Mouse (Mus musculus) hindbrain, embryonic 11.5 days (tissue): ENCODE measurements around the gene BC048403. TPM values are rescaled to one million over a fixed set of nuclear protein-coding genes. Genes with fewer than 3 reads are reported as not detected.

Source experiments
- ATAC-seq: fragments of 200-750 bp; cut with Nextera tagmentation; 2 replicates; pipeline ENCODE4 v1.8.0; 2017; ENCODE audit warnings: mild to moderate bottlenecking, moderate TSS enrichment, moderate library complexity; ENCODE audit not compliant: low FRiP score
- DNase-seq: peaks from one replicate; pipeline ENCODE4 v3.0.0-alpha.2; 2015; ENCODE audit warnings: low spot score
- H3K27ac ChIP-seq: fragments of 300-500 bp; sonication (generic); 2 replicates; pipeline ENCODE4 v1.5.1; 2014; ENCODE audit warnings: mild to moderate bottlenecking, low read depth, low read length
- H3K27me3 ChIP-seq: fragments of 300-500 bp; sonication (generic); 2 replicates; pipeline ENCODE4 v1.6.1; 2014; ENCODE audit warnings: mild to moderate bottlenecking, low read length, moderate library complexity, mixed read lengths; ENCODE audit not compliant: control insufficient read depth, insufficient read depth
- H3K36me3 ChIP-seq: fragments of 300-500 bp; sonication (generic); 2 replicates; pipeline ENCODE4 v1.6.1; 2014; ENCODE audit warnings: mild to moderate bottlenecking, low read length, moderate library complexity, mixed read lengths; ENCODE audit not compliant: control insufficient read depth, insufficient read depth
- H3K4me1 ChIP-seq: fragments of 300-500 bp; sonication (generic); replicated peaks from 2 replicates; pipeline ENCODE4 v1.6.1; 2014; ENCODE audit warnings: low read length, mixed read lengths; ENCODE audit not compliant: control insufficient read depth, insufficient read depth
- H3K4me2 ChIP-seq: fragments of 300-500 bp; sonication (generic); replicated peaks from 2 replicates; pipeline ENCODE4 v1.6.1; 2014; ENCODE audit warnings: mild to moderate bottlenecking, low read depth, low read length
- H3K4me3 ChIP-seq: fragments of 300-500 bp; sonication (generic); 2 replicates; pipeline ENCODE4 v1.5.1; 2014; ENCODE audit warnings: low read depth, low read length
- H3K9ac ChIP-seq: fragments of 300-500 bp; sonication (generic); 2 replicates; pipeline ENCODE4 v1.6.1; 2014; ENCODE audit warnings: low read depth, low read length
- H3K9me3 ChIP-seq: fragments of 300-500 bp; sonication (generic); 2 replicates; pipeline ENCODE4 v1.6.1; 2016; ENCODE audit warnings: low read length; ENCODE audit not compliant: control insufficient read depth
- WGBS: fragments of 180-500 bp; shearing (Covaris S2); extraction: QIAGEN DNeasy Blood & Tissue Kit; methylation state at CpG from one replicate; pipeline ENCODE4 v1.1.7; 2014; 5-methylcytosine and 5-hydroxymethylcytosine counted together
- polyA plus RNA-seq: library from polyadenylated mRNA; unstranded; fragments of >200 nt; fragmentation: Nextera tagmentation; extraction: Ambion mirVana; gene quantifications from 2 replicates; pipeline ENCODE4 v1.2.1, GENCODE M21; 2014

The BC048403 gene
- 2.9 and 3.6 TPM in 2 replicates for polyA plus RNA-seq

GRCm38 (mm10) chr10:121739548-121740505 lies at the start of gene BC048403:
BC048403 (plus strand) TSS chr10:121739937.
- Histone ChIP-seq H3K36me3 (no peaks in the 10 kb centered on the region), H3K9me3 (no peaks in the 10 kb centered on the region), H3K4me1 (no peaks in the 10 kb centered on the region), H3K4me3 (peak within 1 kb of the TSS; percentile 66), H3K27ac (no peak within 1 kb of the TSS), H3K9ac (peak within 1 kb of the TSS; percentile 60), H3K4me2 (peak within 1 kb of the TSS; percentile 75), H3K27me3 (no peaks in the 10 kb centered on the region)
- 0% methylated on average over 60 of the region's 68 CpGs for WGBS
- ATAC-seq (peak; percentile 94), DNase-seq (peak; percentile 92)

- no peaks in the 10 kb centered on the region for H3K4me1 ChIP-seq
- no peak overlapping the region for H3K4me2 ChIP-seq
- H3K36me3 ChIP-seq: no peaks in the 10 kb centered on the region
- DNase-seq (peak; percentile 16), ATAC-seq (no peak)
- no peak overlapping the region for H3K27ac ChIP-seq
- no peak overlapping the region for H3K4me3 ChIP-seq
- no peak overlapping the region for H3K9ac ChIP-seq
- H3K9me3 ChIP-seq: no peaks in the 10 kb centered on the region
- no peaks in the 10 kb centered on the region for H3K27me3 ChIP-seq
- WGBS: 40% methylated on average over 18 of the region's 18 CpGs
Measured at GRCm38 (mm10) chr10:121692944-121693579, 46.7 kb upstream of the BC048403 start.

GRCm38 (mm10) chr10:121694567-121694966 lies 45.2 kb upstream of the BC048403 start:
- Histone ChIP-seq H3K4me3 (no peak overlapping the region), H3K4me1 (no peaks in the 10 kb centered on the region), H3K9ac (no peak overlapping the region), H3K27me3 (no peaks in the 10 kb centered on the region), H3K9me3 (no peaks in the 10 kb centered on the region), H3K27ac (no peak overlapping the region), H3K36me3 (no peaks in the 10 kb centered on the region), H3K4me2 (no peak overlapping the region)
- ATAC-seq: no peak
- 84% methylated on average over 11 of the region's 11 CpGs for WGBS
- DNase-seq: no peak

GRCm38 (mm10) chr10:121701296-121702248 lies 38.2 kb upstream of the BC048403 start:
- H3K27me3 ChIP-seq: no peaks in the 10 kb centered on the region
- H3K9me3 ChIP-seq: no peaks in the 10 kb centered on the region
- no peak overlapping the region for H3K4me2 ChIP-seq
- WGBS: 69% methylated on average over 11 of the region's 11 CpGs
- no peak overlapping the region for H3K4me3 ChIP-seq
- no peak overlapping the region for H3K27ac ChIP-seq
- ATAC-seq: no peak
- no peak overlapping the region for H3K9ac ChIP-seq
- no peaks in the 10 kb centered on the region for H3K36me3 ChIP-seq
- no peaks in the 10 kb centered on the region for H3K4me1 ChIP-seq
- peak; percentile 71 for DNase-seq

GRCm38 (mm10) chr10:121703619-121704018 lies 36.1 kb upstream of the BC048403 start:
- DNase-seq: no peak
- 88% methylated on average over 6 of the region's 6 CpGs for WGBS
- Histone ChIP-seq H3K36me3 (no peaks in the 10 kb centered on the region), H3K4me1 (no peaks in the 10 kb centered on the region), H3K4me3 (no peak overlapping the region), H3K27ac (no peak overlapping the region), H3K9me3 (no peaks in the 10 kb centered on the region), H3K4me2 (no peak overlapping the region), H3K9ac (no peak overlapping the region), H3K27me3 (no peaks in the 10 kb centered on the region)
- ATAC-seq: no peak

GRCm38 (mm10) chr10:121704871-121705270 lies 34.9 kb upstream of the BC048403 start:
- DNase-seq (no peak), ATAC-seq (no peak)
- H3K4me2 ChIP-seq: no peak overlapping the region
- H3K4me1 ChIP-seq: no peaks in the 10 kb centered on the region
- no peaks in the 10 kb centered on the region for H3K9me3 ChIP-seq
- no peaks in the 10 kb centered on the region for H3K36me3 ChIP-seq
- H3K27ac ChIP-seq: no peak overlapping the region
- 94% methylated on average over 6 of the region's 6 CpGs for WGBS
- H3K9ac ChIP-seq: no peak overlapping the region
- no peaks in the 10 kb centered on the region for H3K27me3 ChIP-seq
- H3K4me3 ChIP-seq: no peak overlapping the region

- Histone ChIP-seq H3K4me1 (no peaks in the 10 kb centered on the region), H3K9me3 (no peaks in the 10 kb centered on the region), H3K27ac (no peak overlapping the region), H3K9ac (no peak overlapping the region), H3K36me3 (no peaks in the 10 kb centered on the region), H3K4me2 (no peak overlapping the region), H3K27me3 (no peaks in the 10 kb centered on the region), H3K4me3 (no peak overlapping the region)
- 90% methylated on average over 15 of the region's 15 CpGs for WGBS
- ATAC-seq (no peak), DNase-seq (no peak)
Measured at GRCm38 (mm10) chr10:121705399-121706163, 34.2 kb upstream of the BC048403 start.

GRCm38 (mm10) chr10:121716862-121717261 lies 22.9 kb upstream of the BC048403 start:
- Histone ChIP-seq H3K9ac (no peak overlapping the region), H3K36me3 (no peaks in the 10 kb centered on the region), H3K4me3 (no peak overlapping the region), H3K27ac (no peak overlapping the region), H3K27me3 (no peaks in the 10 kb centered on the region), H3K4me2 (no peak overlapping the region), H3K4me1 (no peaks in the 10 kb centered on the region), H3K9me3 (no peaks in the 10 kb centered on the region)
- DNase-seq (no peak), ATAC-seq (no peak)
